Mouse (Mus musculus) effector memory CD4-positive, alpha-beta T cell, adult 5 months (primary cell): ENCODE measurements around the gene Gnat2. TPM values are rescaled to one million over a fixed set of nuclear protein-coding genes. Genes with fewer than 3 reads are reported as not detected.

Experiments used
- polyA plus RNA-seq: library from polyadenylated mRNA; unstranded; fragments of 100-300 nt; shearing (Covaris generic); gene quantifications from one replicate; pipeline ENCODE4 v1.2.1, GENCODE M21; 2017

The Gnat2 gene
- polyA plus RNA-seq = not detected

DNA sequence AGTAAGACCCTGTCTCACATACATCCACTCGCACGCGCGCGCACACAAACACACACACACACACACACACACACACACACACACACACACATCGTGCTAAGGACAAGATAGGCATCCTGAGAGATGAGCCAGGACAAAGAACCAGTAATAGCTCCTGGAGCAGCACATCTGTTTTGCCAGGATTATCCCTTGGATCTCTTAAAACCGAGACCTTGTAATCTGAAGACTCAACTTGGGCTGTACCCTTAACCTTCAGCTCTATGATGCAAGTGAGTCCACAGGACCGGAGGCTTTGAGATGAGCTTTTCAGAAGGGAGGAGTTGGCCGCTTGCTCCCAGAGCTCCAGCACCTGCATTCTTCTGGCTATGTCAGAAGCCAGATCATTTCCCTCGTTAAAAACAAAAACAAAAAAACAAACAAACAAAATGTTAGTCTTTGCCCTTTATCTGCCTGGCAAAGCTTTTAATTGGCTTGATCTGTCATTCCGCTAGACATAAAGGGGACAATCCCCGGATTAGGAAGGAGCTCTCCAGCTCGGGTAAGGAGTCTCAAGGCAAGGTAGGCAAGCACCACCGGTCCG is at the start of gene Gnat2:
Gene Gnat2, plus strand, starts transcription at position 254 of the 580 bp plus-strand sequence.

DNA sequence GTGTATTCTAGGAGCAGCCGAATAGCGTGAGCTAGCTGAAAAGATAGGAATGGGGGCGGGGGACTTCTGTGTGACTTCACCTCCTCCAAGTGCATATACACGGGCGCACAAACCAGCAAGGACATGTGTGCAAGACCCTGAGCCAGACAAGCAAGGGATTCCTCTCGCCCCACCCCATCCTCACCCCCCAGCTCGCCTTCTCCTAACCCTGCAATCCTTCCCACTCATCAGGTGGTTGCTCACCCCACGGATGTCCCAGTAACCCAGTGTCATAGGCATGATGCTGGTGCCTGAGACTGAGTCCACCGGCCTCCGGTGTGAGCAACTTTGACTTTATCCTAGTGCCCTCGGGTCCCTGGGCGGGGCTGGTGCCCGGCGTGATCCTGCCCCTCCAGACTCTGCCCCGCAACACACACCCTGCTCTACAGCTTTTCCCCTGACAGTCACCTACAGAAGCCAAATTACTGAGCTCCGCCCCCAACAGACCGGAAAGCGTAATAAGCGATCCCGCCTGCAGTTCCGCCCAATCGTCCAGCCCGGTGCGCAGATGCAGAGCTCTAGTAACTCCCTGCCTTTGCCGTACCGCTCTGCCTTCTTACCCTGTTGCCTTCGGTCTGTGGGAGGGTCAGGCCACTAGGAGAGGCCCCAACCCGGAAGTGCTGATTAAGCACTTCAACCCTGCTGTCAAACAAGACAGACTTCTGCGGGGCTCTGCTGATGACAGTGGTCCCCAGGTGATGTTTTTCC is 48.0 kb upstream of the Gnat2 start, which contains the start of gene Gstm4:
Gene Gstm4, minus strand, starts transcription at position 501 of the 747 bp plus-strand sequence.

DNA sequence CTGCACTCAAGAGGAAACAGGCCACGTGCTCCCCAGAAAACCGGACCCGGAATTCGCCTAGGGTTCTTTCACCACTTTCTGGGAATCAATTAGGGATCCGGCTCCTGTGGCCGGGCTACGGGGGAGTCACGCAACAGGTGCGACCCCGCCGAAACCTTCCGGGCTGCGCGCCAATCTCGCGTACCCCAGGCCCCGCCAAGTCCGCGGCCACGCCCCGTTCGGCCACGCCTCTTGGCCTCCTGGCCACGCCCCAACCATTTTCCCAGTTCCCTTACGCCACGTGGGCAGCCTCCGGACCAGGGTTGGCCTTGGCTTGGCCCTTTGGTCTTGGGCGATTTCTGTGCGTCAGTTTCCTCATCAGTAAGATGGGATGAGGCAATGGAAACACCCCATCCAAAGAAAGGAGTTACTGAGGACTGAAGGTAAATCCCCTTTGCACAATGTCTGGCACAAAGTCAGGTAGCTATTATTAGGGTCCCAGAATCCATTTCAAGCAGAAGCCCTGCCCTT is 6.1 kb upstream of the Gnat2 start, which contains the start of gene Ampd2:
Gene Ampd2, minus strand, starts transcription at position 182 of the 510 bp plus-strand sequence.

DNA sequence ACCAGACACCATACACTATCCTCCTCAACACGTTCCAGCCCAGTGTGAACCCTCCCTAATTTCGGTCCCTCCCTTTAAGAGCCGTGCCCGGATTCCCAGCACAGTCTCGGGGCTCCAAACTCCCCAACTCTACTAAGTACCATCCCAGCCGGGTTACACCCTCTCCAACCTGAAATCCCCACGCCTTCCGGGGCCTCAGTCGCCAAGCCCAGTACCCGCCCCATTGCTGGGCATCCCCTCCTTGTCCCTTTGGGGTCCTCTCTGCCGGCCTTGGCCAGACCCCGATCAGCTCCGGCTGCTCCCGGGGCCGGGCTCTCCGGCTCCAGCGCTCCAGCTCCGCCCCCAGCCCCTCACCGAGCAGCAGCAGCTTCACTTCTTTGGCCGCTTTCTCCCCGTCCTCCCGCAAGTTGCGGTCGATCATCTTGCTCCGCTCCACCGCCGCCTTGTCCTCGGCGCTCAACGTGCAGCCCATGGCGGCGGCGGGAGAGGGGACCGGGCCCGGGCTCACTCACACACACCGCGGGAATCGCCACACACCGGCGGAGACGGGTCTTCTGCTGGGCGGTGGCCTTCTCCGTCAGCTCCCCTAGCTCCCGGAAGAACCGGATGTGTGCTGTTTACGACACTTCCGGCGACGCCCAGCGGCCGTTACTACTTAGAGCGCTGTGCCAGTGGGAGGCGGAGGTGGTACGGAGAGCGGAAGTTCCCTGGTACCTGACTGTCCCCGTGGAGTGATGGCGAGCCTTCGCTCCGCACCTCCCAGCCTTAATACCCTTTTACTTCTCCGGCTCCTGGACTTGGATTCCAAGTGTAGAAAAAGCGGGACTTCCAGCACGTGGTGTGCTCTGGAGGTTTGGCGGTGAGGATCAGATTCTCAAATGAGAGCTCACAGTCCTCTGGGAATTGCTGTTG is 53.2 kb downstream of the Gnat2 start, which contains the start of gene Gnai3:
Gene Gnai3, minus strand, starts transcription at position 613 of the 912 bp plus-strand sequence.

Other genes starting within 250 kb of the Gnat2 start
- not detected for gene Eps8l3, start 215.6 kb upstream of the Gnat2 start, polyA plus RNA-seq
- 0.95 TPM for gene Gstm5, start 197.0 kb upstream of the Gnat2 start, polyA plus RNA-seq
- gene Gstm7, start 161.0 kb upstream of the Gnat2 start, polyA plus RNA-seq = not detected
- gene Gstm6, start 149.0 kb upstream of the Gnat2 start, polyA plus RNA-seq = not detected
- gene Gstm3, start 123.5 kb upstream of the Gnat2 start, polyA plus RNA-seq = not detected
- gene Gstm2, start 106.3 kb upstream of the Gnat2 start, polyA plus RNA-seq = not detected
- gene Gstm1, start 74.8 kb upstream of the Gnat2 start, polyA plus RNA-seq = not detected
- gene Gstm4, start 47.9 kb upstream of the Gnat2 start, polyA plus RNA-seq = 3.4 TPM
- 23.0 TPM for gene Ampd2, start 6.1 kb upstream of the Gnat2 start, polyA plus RNA-seq
- gene Gnai3, start 53.4 kb downstream of the Gnat2 start, polyA plus RNA-seq = 161 TPM
- gene Gpr61, start 62.1 kb downstream of the Gnat2 start, polyA plus RNA-seq = not detected
- 1.2 TPM for gene Amigo1, start 93.5 kb downstream of the Gnat2 start, polyA plus RNA-seq
- 12.4 TPM for gene Cyb561d1, start 108.4 kb downstream of the Gnat2 start, polyA plus RNA-seq
- 14.9 TPM for gene Atxn7l2, start 118.1 kb downstream of the Gnat2 start, polyA plus RNA-seq
- gene Sypl2, start 133.9 kb downstream of the Gnat2 start, polyA plus RNA-seq = not detected
- gene Psma5, start 164.1 kb downstream of the Gnat2 start, polyA plus RNA-seq = 56.4 TPM
- gene Sort1, start 191.3 kb downstream of the Gnat2 start, polyA plus RNA-seq = not detected